Mouse (Mus musculus) hindbrain, embryonic 14.5 days (tissue): ENCODE measurements around the gene Mcam. TPM values are rescaled to one million over a fixed set of nuclear protein-coding genes. Genes with fewer than 3 reads are reported as not detected.

Experiments used
- ATAC-seq: fragments of 200-750 bp; cut with Nextera tagmentation; 2 replicates; pipeline ENCODE4 v1.8.0; 2017; ENCODE audit warnings: moderate number of reproducible peaks, mild to moderate bottlenecking, moderate TSS enrichment, moderate library complexity; ENCODE audit not compliant: low FRiP score
- DNase-seq: peaks from one replicate; pipeline ENCODE4 v3.0.0-alpha.2; 2015; ENCODE audit warnings: low spot score
- H3K27ac ChIP-seq: fragments of 300-500 bp; sonication (generic); 2 replicates; pipeline ENCODE4 v1.5.1; 2014; ENCODE audit warnings: mild to moderate bottlenecking, moderate library complexity
- H3K27me3 ChIP-seq: fragments of 300-500 bp; sonication (generic); 2 replicates; pipeline ENCODE4 v1.6.1; 2014; ENCODE audit warnings: mild to moderate bottlenecking, low read length, mixed read lengths; ENCODE audit not compliant: control insufficient read depth, insufficient read depth
- H3K36me3 ChIP-seq: fragments of 300-500 bp; sonication (generic); replicated peaks from 2 replicates; pipeline ENCODE4 v1.6.1; 2014; ENCODE audit not compliant: control insufficient read depth, insufficient read depth
- H3K4me1 ChIP-seq: fragments of 300-500 bp; sonication (generic); replicated peaks from 2 replicates; pipeline ENCODE4 v1.6.1; 2014; ENCODE audit warnings: antibody characterized with exemption, low read length, mixed read lengths; ENCODE audit not compliant: control insufficient read depth, insufficient read depth
- H3K4me2 ChIP-seq: fragments of 300-500 bp; sonication (generic); replicated peaks from 2 replicates; pipeline ENCODE4 v1.6.1; 2014; ENCODE audit warnings: mild to moderate bottlenecking, moderate library complexity
- H3K4me3 ChIP-seq: fragments of 300-500 bp; sonication (generic); replicated peaks from 2 replicates; pipeline ENCODE4 v1.5.1; 2014; ENCODE audit warnings: mild to moderate bottlenecking, low read length
- H3K9ac ChIP-seq: fragments of 300-500 bp; sonication (generic); 2 replicates; pipeline ENCODE4 v1.6.1; 2014
- H3K9me3 ChIP-seq: fragments of 300-500 bp; sonication (generic); 2 replicates; pipeline ENCODE4 v1.6.1; 2016; ENCODE audit warnings: low read length; ENCODE audit not compliant: control insufficient read depth
- WGBS: fragments of 180-500 bp; shearing (Covaris S2); extraction: QIAGEN DNeasy Blood & Tissue Kit; methylation state at CpG from one replicate; pipeline ENCODE4 v1.1.7; 2014; 5-methylcytosine and 5-hydroxymethylcytosine counted together
- polyA plus RNA-seq: library from polyadenylated mRNA; unstranded; fragments of >200 nt; fragmentation: Nextera tagmentation; extraction: Ambion mirVana; gene quantifications from 2 replicates; pipeline ENCODE4 v1.2.1, GENCODE M21; 2014

Mcam gene
- polyA plus RNA-seq, 1 experiment from 2014 or later: 13.6 TPM

DNA sequence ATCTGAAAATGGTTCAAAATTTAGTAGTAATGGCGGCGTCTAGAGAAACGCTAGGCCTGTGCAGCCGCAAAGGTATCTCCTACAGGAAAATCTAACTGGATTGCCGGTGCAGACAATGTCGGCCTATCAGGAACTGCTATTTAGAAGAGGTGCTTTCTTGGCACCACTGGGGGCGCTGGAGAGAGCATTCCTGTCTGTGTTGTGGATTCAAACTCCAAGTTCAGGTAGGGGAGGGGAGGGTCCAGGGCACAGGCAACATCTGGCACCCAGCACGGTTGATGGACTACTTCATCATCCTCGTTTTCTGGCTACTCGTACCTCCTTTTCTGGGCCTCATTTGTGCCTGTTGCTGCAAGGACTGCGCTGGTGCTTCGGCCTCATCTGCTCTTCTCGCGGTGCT lies 44.1 kb downstream of the Mcam start:
- ATAC-seq (no peak), DNase-seq (no peak)
- Histone ChIP-seq H3K9ac (no peak overlapping the region), H3K4me1 (no peaks in the 10 kb centered on the region), H3K27ac (no peak overlapping the region), H3K4me3 (no peak overlapping the region), H3K4me2 (no peak overlapping the region), H3K27me3 (no peaks in the 10 kb centered on the region), H3K36me3 (no peaks in the 10 kb centered on the region), H3K9me3 (no peaks in the 10 kb centered on the region)
- WGBS: 81% methylated on average over 14 of the region's 14 CpGs

DNA sequence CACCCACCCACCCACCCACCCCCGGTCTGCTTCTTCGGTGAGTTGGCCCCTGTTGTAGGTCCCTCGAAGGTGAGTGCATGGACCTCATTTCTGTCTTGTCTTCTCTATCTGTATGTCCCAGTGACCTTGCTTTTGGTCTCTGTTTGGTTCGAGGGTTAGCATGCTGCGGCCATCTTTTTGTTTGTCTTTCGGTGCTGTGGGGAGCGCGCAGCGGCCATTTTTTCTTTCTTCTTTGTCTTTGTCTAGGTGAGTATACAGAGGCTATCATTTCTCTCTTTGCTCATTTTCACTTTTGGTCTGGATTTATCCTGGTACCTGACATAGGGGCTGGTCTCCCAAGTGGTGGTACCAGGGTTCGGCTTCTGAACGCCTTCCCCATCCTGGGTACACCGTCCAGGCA lies 44.5 kb downstream of the Mcam start:
- DNase-seq: no peak
- no peaks in the 10 kb centered on the region for H3K4me1 ChIP-seq
- no peaks in the 10 kb centered on the region for H3K9me3 ChIP-seq
- no peak overlapping the region for H3K27ac ChIP-seq
- H3K9ac ChIP-seq: no peak overlapping the region
- 99% methylated on average over 12 of the region's 12 CpGs for WGBS
- no peaks in the 10 kb centered on the region for H3K27me3 ChIP-seq
- no peak overlapping the region for H3K4me3 ChIP-seq
- H3K36me3 ChIP-seq: no peaks in the 10 kb centered on the region
- ATAC-seq: no peak
- H3K4me2 ChIP-seq: no peak overlapping the region

DNA sequence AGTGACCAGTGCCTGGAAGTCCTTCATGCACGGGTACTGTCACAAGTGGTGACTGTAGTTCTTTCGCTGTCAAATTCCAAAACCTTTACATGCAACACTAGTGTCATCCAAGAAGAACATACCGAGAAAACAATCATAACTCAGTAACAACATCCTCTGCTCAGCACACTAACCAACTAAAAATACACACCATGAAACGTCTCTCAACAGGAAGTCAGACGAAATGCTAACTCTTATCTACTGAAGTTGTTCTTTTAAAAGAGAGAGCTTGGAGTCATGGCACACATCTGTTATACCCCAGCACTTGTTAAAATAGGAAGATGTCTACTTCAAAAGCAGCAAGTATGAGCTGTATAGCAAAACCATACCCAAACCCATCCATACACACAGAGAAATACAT lies 47.3 kb downstream of the Mcam start:
- ATAC-seq (no peak), DNase-seq (no peak)
- 90% methylated on average over 5 of the region's 5 CpGs for WGBS
- no peak overlapping the region for H3K4me2 ChIP-seq
- H3K4me1 ChIP-seq: no peaks in the 10 kb centered on the region
- H3K9ac ChIP-seq: no peak overlapping the region
- H3K36me3 ChIP-seq: no peaks in the 10 kb centered on the region
- H3K9me3 ChIP-seq: no peaks in the 10 kb centered on the region
- no peak overlapping the region for H3K4me3 ChIP-seq
- H3K27me3 ChIP-seq: no peaks in the 10 kb centered on the region
- no peak overlapping the region for H3K27ac ChIP-seq

DNA sequence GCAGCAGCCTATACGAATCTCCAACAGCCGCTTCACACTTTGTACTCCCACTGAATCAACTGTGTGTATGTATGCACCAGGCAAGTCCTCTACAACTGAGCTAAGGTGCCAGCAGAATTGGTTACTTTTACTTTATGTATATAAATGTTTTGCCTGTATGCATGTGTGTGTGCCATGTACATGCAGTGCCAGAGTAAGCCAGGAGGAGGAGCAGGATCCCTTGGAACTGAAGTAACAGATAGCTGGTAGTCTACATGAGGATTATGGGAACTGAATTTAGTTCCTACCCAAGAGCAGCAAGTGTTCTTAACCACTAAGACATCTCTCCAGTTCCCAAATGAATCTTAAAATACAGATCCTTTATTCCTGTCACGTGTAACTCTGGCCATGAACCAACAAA lies 48.0 kb downstream of the Mcam start:
- H3K36me3 ChIP-seq: no peaks in the 10 kb centered on the region
- no peak for DNase-seq
- H3K9ac ChIP-seq: no peak overlapping the region
- H3K27me3 ChIP-seq: no peaks in the 10 kb centered on the region
- no peak for ATAC-seq
- no peak overlapping the region for H3K4me2 ChIP-seq
- no peaks in the 10 kb centered on the region for H3K9me3 ChIP-seq
- H3K4me3 ChIP-seq: no peak overlapping the region
- 94% methylated on average over 3 of the region's 3 CpGs for WGBS
- H3K4me1 ChIP-seq: no peaks in the 10 kb centered on the region
- no peak overlapping the region for H3K27ac ChIP-seq

DNA sequence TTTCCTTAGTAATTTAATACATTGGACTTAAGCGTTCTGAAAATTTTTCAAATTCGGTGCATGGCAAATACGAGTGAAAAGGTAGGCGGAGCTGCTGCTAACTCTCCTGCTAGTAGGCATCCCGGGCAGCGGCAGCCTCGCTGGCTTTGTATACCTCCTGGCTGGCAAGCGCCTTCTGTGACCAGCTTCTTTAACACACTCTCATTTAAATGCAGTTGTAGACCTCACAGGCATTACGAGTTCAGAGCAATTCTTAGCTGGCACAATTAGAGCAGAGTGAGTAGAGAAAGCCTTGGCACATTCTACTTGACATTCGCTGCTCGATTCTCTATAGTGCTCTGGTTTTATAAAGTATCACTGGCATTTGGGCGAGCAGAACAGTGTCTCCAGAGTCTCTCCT lies 54.0 kb downstream of the Mcam start:
- no peak overlapping the region for H3K4me2 ChIP-seq
- 60% methylated on average over 12 of the region's 12 CpGs for WGBS

DNA sequence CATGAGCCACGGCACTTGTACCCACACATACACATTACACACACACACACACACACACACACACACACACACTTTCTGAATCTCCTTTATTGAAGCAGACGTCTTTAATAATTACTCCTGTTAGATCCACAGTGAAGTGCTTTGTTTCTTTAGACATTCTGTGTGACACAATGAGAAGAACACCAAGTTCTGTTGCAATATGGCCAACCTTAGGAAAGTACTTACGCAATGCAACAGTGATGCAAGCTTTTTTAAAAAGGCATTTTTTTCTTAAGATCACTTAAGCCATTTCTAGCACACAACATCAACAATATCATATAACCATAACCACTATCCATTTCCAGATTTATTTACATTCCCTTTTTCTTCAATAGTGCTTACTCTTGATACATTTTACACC lies 56.9 kb downstream of the Mcam start:
- no peaks in the 10 kb centered on the region for H3K27me3 ChIP-seq
- 85% methylated on average over 3 of the region's 3 CpGs for WGBS
- DNase-seq (no peak), ATAC-seq (no peak)
- H3K9ac ChIP-seq: no peak overlapping the region
- H3K27ac ChIP-seq: no peak overlapping the region
- no peak overlapping the region for H3K4me3 ChIP-seq
- H3K4me1 ChIP-seq: no peaks in the 10 kb centered on the region
- H3K9me3 ChIP-seq: no peaks in the 10 kb centered on the region
- H3K4me2 ChIP-seq: no peak overlapping the region
- peaks cover 3% of the 10 kb centered on the region; the same call in 1 of the 2 replicates for H3K36me3 ChIP-seq

More for the DNA sequence above, 54.0 kb downstream of the Mcam start:
- H3K4me3 ChIP-seq: no peak overlapping the region
- H3K9me3 ChIP-seq: no peaks in the 10 kb centered on the region
- ATAC-seq (no peak), DNase-seq (peak; percentile 51)
- H3K36me3 ChIP-seq: no peaks in the 10 kb centered on the region; the same call in 1 of the 2 replicates
- no peak overlapping the region for H3K27ac ChIP-seq
- no peaks in the 10 kb centered on the region for H3K27me3 ChIP-seq
- H3K9ac ChIP-seq: no peak overlapping the region
- H3K4me1 ChIP-seq: no peaks in the 10 kb centered on the region

DNA sequence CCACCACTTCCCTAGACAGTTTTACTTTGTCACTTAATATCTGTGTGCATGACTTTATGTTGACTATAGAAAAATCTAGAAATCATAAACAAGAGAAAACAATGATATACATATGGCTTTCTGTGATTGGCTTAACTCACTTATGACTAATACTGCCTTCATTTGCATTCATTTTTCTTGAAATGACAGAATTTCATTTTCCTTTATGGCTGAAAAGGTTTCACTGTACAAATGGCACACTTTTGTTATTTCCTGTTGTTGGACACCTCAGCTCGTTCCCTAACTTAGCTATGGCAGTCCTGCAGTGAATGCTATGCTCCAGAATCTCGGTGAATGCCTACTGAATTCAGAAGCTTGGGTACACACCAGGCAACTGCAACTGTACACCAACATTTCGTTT lies 58.0 kb downstream of the Mcam start:
- no peaks in the 10 kb centered on the region for H3K27me3 ChIP-seq
- no peak overlapping the region for H3K9ac ChIP-seq
- WGBS: 95% methylated on average over 3 of the region's 3 CpGs
- ATAC-seq (no peak), DNase-seq (no peak)
- no peak overlapping the region for H3K4me2 ChIP-seq
- H3K4me1 ChIP-seq: no peaks in the 10 kb centered on the region
- no peak overlapping the region for H3K27ac ChIP-seq
- peaks cover 9% of the 10 kb centered on the region for H3K36me3 ChIP-seq
- H3K4me3 ChIP-seq: no peak overlapping the region
- no peaks in the 10 kb centered on the region for H3K9me3 ChIP-seq

Other genes with a start within 250 kb of the Mcam start
- 6.2 and 9.6 TPM in 2 replicates for gene Thy1, start 91.1 kb upstream of the Mcam start, polyA plus RNA-seq
- gene Usp2, start 67.4 kb upstream of the Mcam start, polyA plus RNA-seq: 8.4 and 11.6 TPM in 2 replicates
- 0.31 and 0.41 TPM in 2 replicates for gene Mfrp, start 32.7 kb upstream of the Mcam start, polyA plus RNA-seq
- 7.0 and 8.0 TPM in 2 replicates for gene C1qtnf5, start 27.2 kb upstream of the Mcam start, polyA plus RNA-seq
- 0.35 TPM in 1 of 2 replicates, not detected in the other for gene Gm49380, start 21.0 kb upstream of the Mcam start, polyA plus RNA-seq
- 30.6 and 32.7 TPM in 2 replicates for gene Rnf26, start 21.0 kb upstream of the Mcam start, polyA plus RNA-seq
- gene Cbl, start 99.6 kb downstream of the Mcam start, polyA plus RNA-seq: 22.4 and 22.9 TPM in 2 replicates
- not detected in 2 replicates for gene Ccdc153, start 106.2 kb downstream of the Mcam start, polyA plus RNA-seq
- gene Pdzd3, start 117.0 kb downstream of the Mcam start, polyA plus RNA-seq: 0.46 and 1.1 TPM in 2 replicates
- gene Nlrx1, start 134.1 kb downstream of the Mcam start, polyA plus RNA-seq: 4.4 and 5.1 TPM in 2 replicates
- 21.7 and 24.4 TPM in 2 replicates for gene Abcg4, start 154.1 kb downstream of the Mcam start, polyA plus RNA-seq
- gene Hinfp, start 171.2 kb downstream of the Mcam start, polyA plus RNA-seq: 17.4 and 17.9 TPM in 2 replicates
- 24.0 and 25.6 TPM in 2 replicates for gene C2cd2l, start 185.8 kb downstream of the Mcam start, polyA plus RNA-seq
- gene Dpagt1, start 191.6 kb downstream of the Mcam start, polyA plus RNA-seq: 34.6 and 36.1 TPM in 2 replicates
- 102 and 107 TPM in 2 replicates for gene H2afx, start 200.2 kb downstream of the Mcam start, polyA plus RNA-seq
- gene Hmbs, start 209.8 kb downstream of the Mcam start, polyA plus RNA-seq: 60.8 and 62.2 TPM in 2 replicates
- 34.8 and 42.4 TPM in 2 replicates for gene Vps11, start 227.2 kb downstream of the Mcam start, polyA plus RNA-seq
- gene Hyou1, start 245.0 kb downstream of the Mcam start, polyA plus RNA-seq: 25.0 and 27.8 TPM in 2 replicates